Mouse (Mus musculus): Measurements from ENCODE around the gene Rbm17.
"Not testable (repeated sequence)": the region's sequence is repeated elsewhere in the genome, so short reads cannot be mapped to it uniquely, and the experiment has no call there.

Gene Rbm17

DNA sequence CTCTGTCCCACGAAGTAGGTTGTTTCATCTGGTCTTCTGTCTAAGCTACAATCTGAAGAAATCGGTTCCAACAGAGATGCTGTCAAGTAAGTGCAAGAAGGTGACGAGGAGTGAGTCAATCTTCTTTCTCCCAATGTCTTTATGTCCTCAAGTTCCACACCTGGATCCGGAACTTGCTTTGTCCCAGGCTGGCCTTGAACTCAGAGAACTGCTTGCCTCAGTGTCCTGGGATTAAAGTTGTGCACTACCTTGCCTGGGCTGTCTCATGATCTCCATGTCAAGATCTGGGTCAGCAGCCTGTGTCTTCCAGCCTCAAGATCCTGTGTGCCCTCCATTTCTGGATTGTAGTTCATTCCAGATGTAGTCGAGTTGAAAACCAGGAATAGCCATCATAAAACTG, at the start of gene Rbm17:
Gene Rbm17, minus strand, starts transcription at position 101 of the 400 bp plus-strand sequence.
- in situ Hi-C loops (cut with MboI, MseI) = loop anchor here (5.0 kb wide), 1 partner anchor 78 kb away; no protein-coding TSS in a partner anchor

DNA sequence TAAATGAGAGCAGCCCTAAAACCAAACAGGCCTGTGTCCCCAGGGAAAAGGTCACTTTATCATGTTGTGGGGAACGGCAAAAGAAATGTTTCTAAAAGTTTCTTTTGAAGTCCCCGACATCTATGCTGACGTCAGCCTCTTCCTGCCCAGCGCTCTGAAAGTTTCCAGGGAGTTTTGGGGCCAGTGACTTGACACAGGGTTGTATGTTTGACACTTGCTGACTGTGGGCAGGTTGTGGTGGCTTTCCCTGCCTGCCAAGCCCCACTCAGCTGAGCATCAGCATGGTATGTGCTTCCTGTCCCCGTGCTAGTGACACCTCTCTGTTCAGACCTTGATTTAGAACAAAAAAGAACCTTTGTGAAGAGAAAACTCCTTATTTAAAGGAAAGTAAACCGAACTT, 49.4 kb upstream of the Rbm17 start:
- in situ Hi-C loops (cut with MboI, MseI) = no loop called here

- in situ Hi-C loops (cut with MboI, MseI) = no loop called here
Measured at GRCm38 (mm10) chr2:11652780-11653179, 48.8 kb upstream of the Rbm17 start.

DNA sequence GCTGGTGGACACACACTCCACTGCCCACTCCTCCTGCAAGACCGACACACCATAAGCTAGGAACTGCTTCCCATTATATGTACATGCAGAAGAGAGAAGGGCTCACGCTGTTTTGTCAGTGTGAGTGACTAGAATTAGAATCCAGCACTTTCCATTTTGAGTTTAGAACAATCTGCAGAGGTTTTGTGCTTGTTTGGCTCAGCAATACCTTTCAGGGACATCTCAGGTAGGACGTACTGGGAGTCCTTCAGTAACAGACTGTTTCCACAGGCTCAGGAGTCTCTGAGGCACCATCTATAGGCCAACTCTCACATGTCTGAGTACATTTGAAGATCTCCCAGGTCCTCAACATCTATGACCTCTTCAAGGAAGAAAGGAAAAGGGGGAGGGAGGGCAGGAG, 48.2 kb upstream of the Rbm17 start:
- in situ Hi-C loops (cut with MboI, MseI) = no loop called here

DNA sequence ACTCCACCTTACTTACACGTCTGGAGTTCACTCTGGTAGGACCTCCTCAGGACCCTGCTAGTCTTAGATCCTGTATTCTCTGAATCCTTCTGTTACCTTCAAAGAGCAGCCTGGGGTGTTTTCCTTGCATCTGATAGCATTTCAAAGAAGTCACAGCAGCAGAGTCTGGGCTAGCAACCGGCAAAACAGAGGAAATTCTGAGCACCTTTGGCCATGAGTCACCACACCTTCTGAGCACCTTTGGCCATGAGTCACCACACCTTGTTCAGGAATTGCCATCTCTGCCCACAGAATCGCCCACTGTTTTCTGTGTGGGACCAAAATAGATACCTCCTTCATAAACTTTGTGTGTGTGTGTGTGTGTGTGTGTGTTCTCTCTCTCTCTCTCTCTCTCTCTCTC, 47.5 kb upstream of the Rbm17 start:
- in situ Hi-C loops (cut with MboI, MseI) = no loop called here

- in situ Hi-C loops (cut with MboI, MseI) = loop anchor here (10.0 kb wide), 2 partner anchors 470 to 500 kb away; partner anchors contain the start of gene Prkcq
Measured at GRCm38 (mm10) chr2:11645297-11645696, 41.3 kb upstream of the Rbm17 start.

GRCm38 (mm10) chr2:11644057-11644456, 40.1 kb upstream of the Rbm17 start:
- in situ Hi-C loops (cut with MboI, MseI) = loop anchor here (5.0 to 10.0 kb wide), 3 partner anchors 37 to 499 kb away; partner anchors contain the start of gene Prkcq

DNA sequence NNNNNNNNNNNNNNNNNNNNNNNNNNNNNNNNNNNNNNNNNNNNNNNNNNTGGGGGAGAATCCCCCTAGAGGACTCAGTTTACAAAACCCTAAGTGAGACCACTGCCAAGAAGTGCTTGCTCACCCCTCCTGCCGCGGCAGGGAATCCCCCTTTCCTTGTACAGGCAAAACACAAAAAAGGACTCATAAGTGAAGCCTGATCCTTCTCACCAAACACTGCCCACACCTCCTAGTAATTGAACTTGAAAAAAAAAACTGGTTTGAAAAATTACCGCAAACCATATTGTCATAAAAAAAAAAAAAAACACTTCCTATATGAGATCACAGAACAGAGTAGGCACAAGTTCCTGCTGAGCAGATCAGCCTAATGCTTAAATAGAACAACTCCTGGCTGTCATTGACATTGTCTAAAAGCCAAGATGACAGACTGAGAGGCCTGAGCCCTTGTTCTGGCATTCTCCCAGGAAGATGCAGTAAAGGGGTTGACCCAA, 38.5 kb upstream of the Rbm17 start, which contains the start of gene Il2ra:
Gene Il2ra, plus strand, starts transcription at position 357 of the 491 bp plus-strand sequence.
- in situ Hi-C loops (cut with MboI, MseI) = loop anchor here (5.0 to 10.0 kb wide), 3 partner anchors 35 to 498 kb away; partner anchors contain the start of gene Prkcq

- in situ Hi-C loops (cut with MboI, MseI) = no loop called here
Measured at GRCm38 (mm10) chr2:11637115-11637514, 33.2 kb upstream of the Rbm17 start.

DNA sequence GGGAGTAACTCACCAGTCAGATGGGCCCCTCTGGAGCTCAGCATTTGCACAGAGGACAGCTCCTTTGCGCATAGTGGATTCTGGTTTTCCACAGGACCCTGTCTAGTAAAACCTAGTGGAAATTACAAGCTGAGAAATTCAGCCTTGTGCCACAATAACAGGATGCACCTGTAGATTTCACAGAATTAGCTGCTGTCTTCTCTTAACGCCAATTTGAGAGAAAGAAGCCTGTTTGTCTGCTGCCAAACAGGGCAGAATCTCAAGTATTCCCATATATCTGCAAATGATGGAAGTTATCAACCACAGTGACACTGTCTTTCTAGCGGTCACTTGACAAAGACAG, 32.2 kb upstream of the Rbm17 start:
- in situ Hi-C loops (cut with MboI, MseI) = no loop called here

- in situ Hi-C loops (cut with MboI, MseI) = no loop called here
Measured at GRCm38 (mm10) chr2:11635471-11636137, 31.7 kb upstream of the Rbm17 start.

DNA sequence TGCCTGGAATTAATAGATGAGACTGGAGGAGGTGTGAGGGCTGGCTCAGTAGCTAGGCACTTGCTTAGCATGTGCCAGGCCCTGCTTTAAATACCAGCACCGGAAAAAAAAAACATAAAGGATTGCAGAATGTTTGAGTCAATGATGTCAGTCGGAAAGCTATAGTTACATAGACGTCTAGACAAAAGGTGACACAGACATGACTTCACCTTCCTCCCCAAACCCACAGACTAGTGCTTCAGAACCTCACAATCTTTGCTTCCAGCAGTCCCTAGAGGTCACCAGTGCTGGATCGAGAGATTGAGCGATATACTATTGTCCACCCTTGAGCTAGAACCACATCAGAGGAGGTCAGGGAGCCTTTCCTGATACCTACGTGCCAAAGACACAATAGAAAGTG, 31.1 kb upstream of the Rbm17 start:
- in situ Hi-C loops (cut with MboI, MseI) = no loop called here

DNA sequence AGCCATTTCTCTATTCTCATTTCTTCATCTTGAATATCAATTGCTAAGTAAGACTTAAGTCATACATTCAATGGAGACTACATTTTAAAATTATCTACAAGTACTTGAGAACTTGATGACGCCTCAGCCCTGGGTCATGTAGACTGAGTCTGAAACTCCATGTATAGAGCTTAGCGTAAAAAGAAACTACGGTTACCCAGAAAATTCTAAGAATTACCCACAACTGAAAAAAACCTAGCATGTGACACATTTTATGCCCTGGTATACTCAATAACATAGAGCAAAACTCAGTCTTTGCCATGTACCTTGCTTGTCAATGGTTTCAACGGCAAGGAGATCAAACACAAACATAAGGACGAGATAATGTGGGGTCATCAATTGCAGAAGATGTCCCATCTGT, 21.9 kb upstream of the Rbm17 start, which contains the start of gene Gm17490:
Gene Gm17490, minus strand, starts transcription at position 375 of the 400 bp plus-strand sequence.
- in situ Hi-C loops (cut with MboI, MseI) = no loop called here

- in situ Hi-C loops (cut with MboI, MseI) = no loop called here
Measured at GRCm38 (mm10) chr2:11623726-11624125, 19.8 kb upstream of the Rbm17 start.

- in situ Hi-C loops (cut with MboI, MseI) = no loop called here
Measured at GRCm38 (mm10) chr2:11623173-11623572, 19.2 kb upstream of the Rbm17 start.

DNA sequence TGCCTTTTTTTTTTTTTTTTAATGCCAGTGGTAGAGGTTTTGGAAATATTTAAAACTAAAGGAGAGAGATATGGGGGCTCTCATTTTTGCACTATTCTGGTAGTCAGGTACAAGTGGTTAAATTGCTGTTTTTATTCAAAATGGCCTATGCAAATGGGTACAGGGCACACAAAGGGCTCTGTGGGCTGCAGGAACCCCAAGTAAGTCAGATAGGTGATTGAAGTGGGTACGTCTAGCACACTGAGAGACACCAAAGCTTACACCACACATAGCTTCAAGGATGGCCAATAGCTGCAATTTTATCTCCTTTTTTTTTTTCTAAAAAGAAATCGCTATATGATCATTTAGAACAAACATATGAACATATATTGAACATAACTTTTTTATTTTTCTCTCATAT, 15.6 kb upstream of the Rbm17 start:
- in situ Hi-C loops (cut with MboI, MseI) = no loop called here

DNA sequence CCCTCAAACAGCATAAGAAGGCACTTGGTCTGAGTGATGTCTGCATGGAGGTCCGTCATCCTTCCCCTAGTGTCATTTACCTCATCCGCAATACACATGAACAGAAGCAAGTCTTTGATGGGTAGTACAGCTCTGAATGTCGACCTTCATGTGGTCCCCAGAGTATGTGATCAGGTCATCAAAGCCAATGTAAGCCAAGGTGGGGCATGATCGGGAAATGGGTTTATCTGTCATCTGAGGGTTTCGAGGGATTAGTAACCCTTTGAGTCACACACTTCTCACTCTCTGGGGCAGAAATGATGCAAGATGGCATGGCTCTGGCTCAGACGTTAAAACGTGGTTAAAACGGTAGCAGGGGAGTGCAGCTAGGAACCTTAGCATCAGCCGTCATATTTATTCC, 12.9 kb upstream of the Rbm17 start:
- in situ Hi-C loops (cut with MboI, MseI) = no loop called here

DNA sequence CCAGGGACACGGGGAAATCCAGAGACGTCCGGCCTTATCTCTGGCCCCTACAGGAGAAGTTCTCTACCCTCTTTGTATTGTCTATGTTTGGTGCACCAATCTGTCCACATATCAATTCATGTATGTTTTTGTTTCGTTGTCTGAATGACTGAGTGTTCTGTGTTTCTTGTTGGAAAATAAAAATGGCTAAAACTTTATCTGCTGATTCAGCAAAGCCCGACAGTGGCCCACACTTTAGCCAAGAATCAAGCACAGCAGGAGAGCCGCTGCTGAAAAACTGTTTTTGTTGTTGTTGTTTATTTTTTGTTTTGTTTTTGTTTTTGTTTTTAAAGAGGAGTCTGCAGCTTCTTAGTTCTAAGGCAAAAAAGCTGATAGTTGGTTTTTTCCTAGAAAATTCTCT, 9.0 kb upstream of the Rbm17 start:
- in situ Hi-C loops (cut with MboI, MseI) = not testable (repeated sequence)

- in situ Hi-C loops (cut with MboI, MseI) = loop anchor here (5.0 kb wide), 1 partner anchor 36 kb away; the partner anchor contains the start of gene Il2ra
Measured at GRCm38 (mm10) chr2:11606718-11607117, 2.8 kb upstream of the Rbm17 start.

GRCm38 (mm10) chr2:11604911-11605310, 958 bp upstream of the Rbm17 start:
- in situ Hi-C loops (cut with MboI, MseI) = loop anchor here (5.0 kb wide), 2 partner anchors 37 to 77 kb away; partner anchors contain the start of gene Il2ra

DNA sequence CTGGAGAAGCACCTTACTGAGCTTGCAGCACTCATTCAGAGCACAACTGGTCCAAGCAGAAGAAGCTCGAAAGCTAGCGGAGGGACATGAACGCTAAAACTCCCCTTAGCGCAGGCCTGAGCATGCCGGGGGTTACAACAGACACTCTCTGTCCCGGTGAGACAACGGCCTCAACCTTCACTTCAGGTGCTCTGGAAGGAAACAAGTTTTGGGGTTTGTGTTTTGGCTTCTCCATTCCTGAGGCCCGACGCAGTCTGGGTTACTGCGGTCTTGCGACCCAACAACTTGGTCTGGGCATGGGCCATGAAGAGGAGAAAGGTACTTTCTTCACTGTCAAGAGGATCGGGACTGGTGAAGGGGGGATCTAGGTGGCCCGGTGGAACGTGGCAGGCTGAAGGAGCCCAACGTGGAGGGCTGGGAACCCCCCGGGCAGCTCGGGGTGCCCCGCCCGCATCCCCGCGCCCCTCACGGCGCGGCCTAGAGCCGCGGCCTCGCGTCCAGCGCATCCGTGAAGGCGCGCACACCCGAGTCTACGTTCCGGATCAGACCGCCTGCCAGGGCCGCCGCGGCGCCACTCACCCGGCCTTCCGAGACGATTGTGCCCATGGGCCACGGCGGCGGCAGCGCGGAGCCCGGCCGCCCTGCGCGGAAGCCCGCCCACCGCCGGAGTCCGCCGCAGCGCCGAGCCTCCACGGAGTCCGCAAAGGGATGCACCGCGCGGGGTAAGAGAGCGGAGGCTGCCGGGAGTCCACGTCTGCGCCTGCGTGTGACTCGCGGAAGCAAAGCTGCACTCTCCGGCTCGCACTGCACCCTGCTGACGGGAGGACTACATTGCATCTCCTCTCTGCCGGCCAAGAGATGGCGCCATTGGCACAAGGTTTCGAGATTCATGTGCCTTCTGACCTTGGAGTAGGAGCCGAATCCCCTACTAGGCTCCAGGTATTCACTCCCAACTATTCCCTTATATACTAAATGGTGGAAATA, 1.2 kb downstream of the Rbm17 start:
- in situ Hi-C loops (cut with MboI, MseI) = loop anchor here (5.0 kb wide), 1 partner anchor 80 kb away; no protein-coding TSS in a partner anchor

DNA sequence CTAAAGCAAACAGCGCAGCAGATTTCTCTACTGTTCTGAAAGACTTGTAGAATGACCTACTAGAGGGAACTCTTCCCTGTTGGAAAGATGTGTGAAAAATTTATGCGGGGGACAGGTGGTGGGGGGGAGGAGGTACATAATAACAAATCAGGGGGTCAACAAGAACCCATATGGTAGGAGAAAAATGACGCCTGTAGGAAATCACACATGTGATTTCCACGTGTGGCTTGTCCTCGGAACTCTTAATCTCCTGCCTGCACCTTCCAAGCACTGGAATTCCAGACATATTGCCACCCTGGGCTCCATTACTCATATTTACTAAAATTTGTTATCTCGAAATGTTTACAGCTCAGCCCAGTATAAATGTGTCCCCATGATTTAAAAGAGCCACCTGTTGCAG, 2.2 kb downstream of the Rbm17 start:
- in situ Hi-C loops (cut with MboI, MseI) = loop anchor here (5.0 kb wide), 1 partner anchor 81 kb away; no protein-coding TSS in a partner anchor
